Mouse (Mus musculus) heart, embryonic 12.5 days (tissue): Measurements from ENCODE around the gene Anks1b. TPM values are rescaled to one million over a fixed set of nuclear protein-coding genes. Genes with fewer than 3 reads are reported as not detected.
A peak's percentile ranks its signal among the peaks of the same experiment; 100 is the strongest.

ENCODE experiments used
- ATAC-seq: fragments of 200-750 bp; cut with Nextera tagmentation; 2 replicates; pipeline ENCODE4 v1.8.0; 2017; ENCODE audit warnings: moderate TSS enrichment, moderate library complexity; ENCODE audit not compliant: insufficient number of reproducible peaks, low FRiP score
- H3K27ac ChIP-seq: fragments of 300-500 bp; sonication (generic); 2 replicates; pipeline ENCODE4 v1.5.1; 2016; ENCODE audit warnings: mild to moderate bottlenecking, moderate library complexity; ENCODE audit not compliant: poor library complexity, severe bottlenecking
- H3K27me3 ChIP-seq: fragments of 300-500 bp; sonication (generic); replicated peaks from 2 replicates; pipeline ENCODE4 v1.6.1; 2016; ENCODE audit warnings: mild to moderate bottlenecking, moderate library complexity
- H3K36me3 ChIP-seq: fragments of 300-500 bp; sonication (generic); 2 replicates; pipeline ENCODE4 v1.6.1; 2016; ENCODE audit warnings: mild to moderate bottlenecking, moderate library complexity
- H3K4me1 ChIP-seq: fragments of 300-500 bp; sonication (generic); replicated peaks from 2 replicates; pipeline ENCODE4 v1.6.1; 2016; ENCODE audit warnings: mild to moderate bottlenecking
- H3K4me2 ChIP-seq: fragments of 300-500 bp; sonication (generic); 2 replicates; pipeline ENCODE4 v1.6.1; 2016; ENCODE audit warnings: mild to moderate bottlenecking, moderate library complexity
- H3K4me3 ChIP-seq: fragments of 300-500 bp; sonication (generic); 2 replicates; pipeline ENCODE4 v1.5.1; 2016; ENCODE audit warnings: mild to moderate bottlenecking
- H3K9ac ChIP-seq: fragments of 300-500 bp; sonication (generic); 2 replicates; pipeline ENCODE4 v1.6.1; 2016; ENCODE audit warnings: mild to moderate bottlenecking, moderate library complexity
- H3K9me3 ChIP-seq: fragments of 300-500 bp; sonication (generic); replicated peaks from 2 replicates; pipeline ENCODE4 v1.6.1; 2016; ENCODE audit warnings: mild to moderate bottlenecking, moderate library complexity
- WGBS: fragments of 180-500 bp; shearing (Covaris S2); methylation state at CpG from one replicate; pipeline ENCODE4 v1.1.7; 2016; 5-methylcytosine and 5-hydroxymethylcytosine counted together
- polyA plus RNA-seq: library from polyadenylated mRNA; unstranded; fragments of >200 nt; fragmentation: Nextera tagmentation; extraction: Ambion mirVana; gene quantifications from 2 replicates; pipeline ENCODE4 v1.2.1, GENCODE M21; 2016

Gene Anks1b
- 0.05 and 0.40 TPM in 2 replicates for polyA plus RNA-seq

DNA sequence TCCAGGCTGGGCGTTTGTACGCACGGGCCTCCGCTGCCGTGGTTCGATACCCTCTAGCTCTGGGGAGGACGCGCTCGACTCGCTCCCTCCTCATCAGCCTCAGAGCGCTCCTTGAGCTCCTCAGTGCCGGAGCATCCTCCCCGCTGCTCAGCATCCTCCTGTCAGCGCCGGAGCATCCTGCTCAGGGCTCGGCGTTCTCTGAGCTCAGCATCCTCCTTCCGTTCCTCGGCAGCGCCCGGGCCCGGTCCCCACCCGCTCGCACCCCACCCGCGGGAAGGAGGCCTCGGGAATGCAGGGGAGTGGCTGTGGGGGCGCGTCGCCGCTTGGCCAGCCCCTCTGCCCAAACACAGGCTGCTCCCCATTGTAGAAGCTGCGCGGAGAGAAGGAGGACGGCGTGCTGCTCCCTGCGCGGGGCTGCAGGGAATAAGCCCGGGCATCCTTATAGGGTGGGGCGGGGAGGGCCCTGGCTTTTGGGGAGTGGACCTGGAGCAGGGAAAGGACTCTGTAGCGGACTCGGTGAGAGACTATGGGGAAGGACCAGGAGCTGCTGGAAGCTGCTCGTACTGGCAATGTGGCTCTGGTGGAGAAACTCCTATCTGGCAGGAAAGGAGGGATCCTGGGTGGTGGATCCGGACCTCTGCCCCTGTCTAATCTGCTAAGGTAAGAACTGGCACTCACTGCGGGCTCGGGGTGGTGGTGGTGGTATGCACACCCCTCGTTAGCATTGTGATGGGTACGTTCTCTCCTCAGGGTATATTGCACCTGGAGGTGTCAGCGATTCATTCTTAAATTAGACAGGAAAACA lies at the start of gene Anks1b:
Gene Anks1b (plus strand): TSS at position 364 of the 805 bp plus-strand sequence.
- 1% methylated on average over 44 of the region's 48 CpGs for WGBS
- Histone ChIP-seq H3K36me3 (no peaks in the 10 kb centered on the region), H3K9me3 (no peaks in the 10 kb centered on the region), H3K4me2 (peak within 1 kb of the TSS; percentile 100), H3K27me3 (peaks cover 31% of the 10 kb centered on the region), H3K4me1 (peaks cover 15% of the 10 kb centered on the region), H3K9ac (peak within 1 kb of the TSS; percentile 57), H3K27ac (no peak within 1 kb of the TSS), H3K4me3 (peak within 1 kb of the TSS; percentile 74)
- ATAC-seq = peak; percentile 67

DNA sequence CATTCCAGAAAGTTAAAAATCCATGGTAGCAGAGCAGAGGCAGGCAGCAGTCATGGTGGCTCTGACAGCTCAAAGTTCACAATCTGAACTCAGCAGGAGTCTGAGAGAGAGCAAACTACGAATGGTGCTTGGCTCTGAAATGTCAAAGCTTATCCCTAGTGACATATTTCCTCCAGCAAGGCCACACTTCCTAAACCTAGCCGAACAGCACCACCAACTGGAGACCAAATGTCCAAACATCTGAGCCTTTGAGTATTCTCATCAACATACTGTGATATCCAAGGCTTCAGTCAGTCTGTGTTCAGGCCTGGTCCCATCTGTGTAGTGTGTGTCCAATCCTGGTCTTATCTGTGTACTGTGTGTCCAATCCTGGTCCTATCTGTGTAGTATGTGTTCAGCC lies 49.4 kb upstream of the Anks1b start:
- ATAC-seq = 0 out of 2 replicates have a peak, but pooled peaks have one; percentile 33
- Histone ChIP-seq H3K27ac (no peak overlapping the region), H3K36me3 (no peaks in the 10 kb centered on the region), H3K27me3 (no peaks in the 10 kb centered on the region), H3K4me3 (no peak overlapping the region), H3K4me1 (no peaks in the 10 kb centered on the region), H3K4me2 (no peak overlapping the region), H3K9ac (no peak overlapping the region), H3K9me3 (no peaks in the 10 kb centered on the region)
- 35% methylated on average over 2 of the region's 2 CpGs for WGBS

DNA sequence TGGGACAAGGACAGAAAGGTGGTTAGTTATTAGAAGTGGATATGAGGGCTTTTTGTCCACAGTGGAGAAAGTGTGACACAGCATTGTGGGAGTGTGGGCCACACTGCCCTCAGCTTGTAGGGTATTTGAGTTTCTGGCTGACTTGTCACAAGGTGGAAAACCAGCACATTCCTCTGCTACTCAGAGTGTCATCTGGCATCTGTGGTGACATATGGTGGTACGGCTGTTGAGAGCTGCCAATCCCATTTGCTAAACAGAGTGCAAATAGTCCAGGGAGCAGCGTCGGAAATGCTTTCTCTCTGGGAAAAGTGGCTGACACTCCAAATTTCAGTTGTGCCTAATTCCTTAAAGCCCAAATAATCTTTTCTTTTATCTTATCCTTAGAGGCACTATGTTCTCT lies 46.4 kb upstream of the Anks1b start:
- H3K9ac ChIP-seq = no peak overlapping the region
- no peak overlapping the region for H3K4me3 ChIP-seq
- H3K27ac ChIP-seq = no peak overlapping the region
- no peak for ATAC-seq
- no peaks in the 10 kb centered on the region for H3K9me3 ChIP-seq
- no peak overlapping the region for H3K4me2 ChIP-seq
- H3K4me1 ChIP-seq = no peaks in the 10 kb centered on the region
- H3K36me3 ChIP-seq = no peaks in the 10 kb centered on the region
- 59% methylated on average over 3 of the region's 3 CpGs for WGBS
- H3K27me3 ChIP-seq = no peaks in the 10 kb centered on the region

DNA sequence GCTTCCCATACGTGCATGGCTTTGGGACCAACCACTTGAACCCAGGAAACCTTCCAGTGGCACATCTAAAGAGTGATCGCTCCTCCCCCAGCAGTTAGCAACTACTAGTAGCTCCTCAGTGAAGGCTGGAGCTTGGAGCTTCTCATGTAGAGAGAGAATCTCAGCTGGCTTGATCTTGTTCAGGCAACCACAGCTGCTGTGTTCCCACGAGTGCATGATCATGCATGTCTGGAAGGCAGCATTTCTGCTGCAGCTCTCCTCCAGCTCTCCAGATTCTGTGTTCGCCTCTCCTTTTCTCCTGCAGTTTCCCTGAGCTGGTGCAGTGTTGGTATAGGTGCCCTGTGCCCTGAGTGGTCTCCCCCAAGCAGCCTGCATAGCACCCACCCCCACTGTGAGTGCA lies 41.0 kb upstream of the Anks1b start:
- 72% methylated on average over 4 of the region's 4 CpGs for WGBS
- Histone ChIP-seq H3K36me3 (no peaks in the 10 kb centered on the region), H3K4me3 (no peak overlapping the region), H3K9ac (no peak overlapping the region), H3K9me3 (no peaks in the 10 kb centered on the region), H3K27ac (no peak overlapping the region), H3K4me1 (no peaks in the 10 kb centered on the region), H3K4me2 (no peak overlapping the region), H3K27me3 (no peaks in the 10 kb centered on the region)
- ATAC-seq = no peak

DNA sequence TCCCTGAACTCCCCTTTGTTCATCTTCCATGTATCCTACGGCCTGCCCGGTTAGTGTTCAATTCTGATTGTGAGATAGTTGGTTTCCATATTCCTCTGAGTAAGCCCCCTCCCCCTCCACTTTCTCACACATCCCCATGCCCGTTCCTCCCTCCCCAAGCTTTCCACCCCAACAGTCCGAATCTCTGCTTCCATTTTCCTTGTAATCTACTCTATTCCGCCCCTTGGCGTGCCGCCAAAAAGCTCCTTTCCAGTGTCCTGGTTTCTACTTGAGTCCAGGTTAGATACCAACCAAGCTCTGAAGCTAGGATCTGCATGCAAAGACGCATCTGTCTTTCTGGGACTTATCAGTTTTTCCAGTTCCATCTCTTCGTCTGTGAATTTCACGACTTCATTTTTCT lies 40.1 kb upstream of the Anks1b start:
- no peaks in the 10 kb centered on the region for H3K4me1 ChIP-seq
- ATAC-seq = no peak
- H3K9ac ChIP-seq = no peak overlapping the region
- H3K27ac ChIP-seq = no peak overlapping the region
- H3K4me2 ChIP-seq = no peak overlapping the region
- no peaks in the 10 kb centered on the region for H3K36me3 ChIP-seq
- H3K9me3 ChIP-seq = no peaks in the 10 kb centered on the region
- no peaks in the 10 kb centered on the region for H3K27me3 ChIP-seq
- whole genome bisulfite sequencing = 72% methylated on average over 10 of the region's 10 CpGs
- H3K4me3 ChIP-seq = no peak overlapping the region

DNA sequence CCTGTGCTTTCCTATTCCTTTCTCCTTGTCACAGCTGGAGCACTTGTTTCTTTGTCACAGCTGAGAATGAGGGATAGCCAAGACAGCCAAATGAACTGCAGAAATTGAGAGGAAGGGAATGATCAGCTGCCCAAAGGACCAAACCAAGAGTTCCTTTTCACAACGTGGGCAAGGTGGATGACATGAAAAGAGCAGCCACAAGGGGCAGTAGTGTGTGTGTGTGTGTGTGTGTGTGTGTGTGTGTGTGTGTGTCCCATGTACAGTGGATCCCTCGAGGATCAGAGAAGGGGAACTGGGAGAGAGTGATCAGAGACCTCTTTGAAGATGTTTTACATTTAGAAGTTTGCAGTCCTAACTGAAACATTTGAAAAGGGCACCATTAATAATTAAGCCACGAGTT lies 35.8 kb upstream of the Anks1b start:
- Histone ChIP-seq H3K27me3 (no peaks in the 10 kb centered on the region), H3K4me3 (no peak overlapping the region), H3K4me1 (no peaks in the 10 kb centered on the region), H3K9ac (no peak overlapping the region), H3K4me2 (no peak overlapping the region), H3K27ac (no peak overlapping the region), H3K36me3 (no peaks in the 10 kb centered on the region), H3K9me3 (no peaks in the 10 kb centered on the region)
- no peak for ATAC-seq
- WGBS = 50% methylated on average over 3 of the region's 3 CpGs

DNA sequence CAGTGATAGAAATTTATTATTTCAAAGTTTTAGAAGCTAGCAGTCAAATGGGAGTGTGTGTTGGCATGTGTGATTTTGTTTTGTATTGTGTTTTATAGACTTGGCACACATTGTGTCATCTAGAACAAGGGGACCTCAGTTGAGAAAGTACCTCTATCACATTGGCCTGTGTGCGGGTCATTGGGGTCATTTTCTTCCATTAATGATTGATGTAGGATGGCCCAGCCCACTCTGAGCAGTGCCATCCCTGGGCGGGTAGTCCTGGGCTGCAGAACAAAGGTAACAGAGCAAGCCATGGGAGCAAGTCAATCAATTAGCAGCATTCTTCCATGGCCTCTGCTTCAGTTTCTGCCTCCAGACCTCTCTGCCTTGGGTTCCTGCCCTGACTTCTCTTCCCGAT lies 34.5 kb upstream of the Anks1b start:
- WGBS = 77% methylated on average over 3 of the region's 3 CpGs
- H3K9ac ChIP-seq = no peak overlapping the region
- no peaks in the 10 kb centered on the region for H3K4me1 ChIP-seq
- H3K27me3 ChIP-seq = no peaks in the 10 kb centered on the region
- no peaks in the 10 kb centered on the region for H3K36me3 ChIP-seq
- no peak overlapping the region for H3K4me3 ChIP-seq
- no peak for ATAC-seq
- no peaks in the 10 kb centered on the region; the same call in 1 of the 2 replicates for H3K9me3 ChIP-seq
- H3K4me2 ChIP-seq = no peak overlapping the region
- H3K27ac ChIP-seq = no peak overlapping the region

DNA sequence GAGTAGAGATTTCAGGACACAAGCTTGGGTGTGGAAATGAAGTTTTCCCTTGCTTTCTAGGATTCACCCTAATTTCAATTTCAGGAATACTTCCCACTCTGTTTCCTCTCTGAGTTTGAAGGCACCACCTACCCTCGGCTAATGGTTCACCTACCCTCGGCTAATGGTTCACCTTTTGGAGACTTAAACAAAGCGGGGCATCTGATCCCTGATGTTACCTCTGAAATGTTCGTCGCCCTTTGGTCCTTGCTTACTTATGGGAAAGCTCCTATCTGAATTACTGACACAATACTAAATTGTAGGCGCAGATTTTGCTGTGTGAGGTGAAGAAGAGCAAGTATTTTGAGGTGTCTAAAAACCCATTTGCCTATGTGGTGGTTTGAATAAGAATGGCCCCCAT lies 22.4 kb upstream of the Anks1b start:
- no peak for ATAC-seq
- no peaks in the 10 kb centered on the region for H3K27me3 ChIP-seq
- peaks cover 5% of the 10 kb centered on the region for H3K9me3 ChIP-seq
- H3K36me3 ChIP-seq = no peaks in the 10 kb centered on the region
- no peak overlapping the region for H3K9ac ChIP-seq
- H3K4me3 ChIP-seq = no peak overlapping the region
- no peaks in the 10 kb centered on the region for H3K4me1 ChIP-seq
- no peak overlapping the region for H3K4me2 ChIP-seq
- WGBS = 91% methylated on average over 6 of the region's 6 CpGs
- H3K27ac ChIP-seq = no peak overlapping the region

DNA sequence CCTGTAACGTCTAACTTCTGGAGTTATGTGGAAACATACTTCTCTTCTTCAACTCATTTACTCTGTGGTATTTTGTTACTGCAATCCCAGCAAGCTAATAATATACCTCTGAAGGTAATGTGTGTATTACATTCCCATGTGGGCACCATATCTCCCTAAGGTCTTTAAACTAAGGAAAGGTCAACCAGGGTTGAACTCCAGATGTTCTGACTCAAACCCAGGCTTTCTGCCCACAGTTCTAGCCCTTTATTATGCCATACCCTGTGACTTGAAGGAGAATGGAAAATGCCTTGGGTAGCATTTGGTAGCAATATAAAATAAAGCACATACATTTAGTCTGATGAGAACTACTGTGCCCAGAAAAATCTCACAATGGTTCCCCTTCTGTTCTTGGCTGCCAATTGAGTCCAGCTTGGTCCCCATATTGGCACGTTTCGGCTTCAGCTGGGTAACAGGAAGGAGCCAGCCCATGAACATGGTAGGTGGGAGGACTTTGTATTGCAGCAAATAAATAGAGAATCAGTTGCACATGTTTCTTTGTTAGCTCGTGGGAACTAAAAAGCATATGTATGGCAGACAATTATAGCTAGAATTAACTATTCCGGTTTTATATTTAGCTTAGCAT lies 17.9 kb upstream of the Anks1b start:
- Histone ChIP-seq H3K9ac (no peak overlapping the region), H3K36me3 (no peaks in the 10 kb centered on the region), H3K9me3 (no peaks in the 10 kb centered on the region; the same call in 1 of the 2 replicates), H3K27me3 (no peaks in the 10 kb centered on the region), H3K4me1 (no peaks in the 10 kb centered on the region), H3K4me3 (no peak overlapping the region), H3K27ac (no peak overlapping the region), H3K4me2 (no peak overlapping the region)
- WGBS = 81% methylated on average over 5 of the region's 5 CpGs
- no peak for ATAC-seq

DNA sequence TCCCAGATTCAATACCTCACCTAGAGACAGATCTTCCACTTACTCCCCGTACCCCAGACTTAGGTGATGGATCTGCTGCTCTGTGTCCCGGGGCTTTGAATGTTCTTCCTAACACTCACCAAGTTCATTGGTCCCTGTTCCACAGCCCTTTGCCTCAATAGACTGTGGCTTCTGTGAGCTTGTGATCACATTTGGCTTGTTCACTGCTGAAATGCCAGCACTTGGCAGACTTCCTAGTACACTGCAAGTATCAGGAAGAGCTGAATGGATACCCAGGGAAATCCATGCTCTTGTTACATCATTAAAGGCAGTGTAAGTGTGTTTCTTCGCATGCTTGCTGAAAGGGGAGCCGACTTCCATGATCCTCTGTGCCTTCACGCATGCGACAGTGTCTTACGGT lies 17.0 kb upstream of the Anks1b start:
- no peaks in the 10 kb centered on the region for H3K27me3 ChIP-seq
- H3K27ac ChIP-seq = no peak overlapping the region
- ATAC-seq = no peak
- H3K4me1 ChIP-seq = no peaks in the 10 kb centered on the region
- H3K36me3 ChIP-seq = no peaks in the 10 kb centered on the region
- H3K9ac ChIP-seq = no peak overlapping the region
- no peak overlapping the region for H3K4me3 ChIP-seq
- H3K9me3 ChIP-seq = no peaks in the 10 kb centered on the region
- no peak overlapping the region for H3K4me2 ChIP-seq
- WGBS = 88% methylated on average over 7 of the region's 7 CpGs

DNA sequence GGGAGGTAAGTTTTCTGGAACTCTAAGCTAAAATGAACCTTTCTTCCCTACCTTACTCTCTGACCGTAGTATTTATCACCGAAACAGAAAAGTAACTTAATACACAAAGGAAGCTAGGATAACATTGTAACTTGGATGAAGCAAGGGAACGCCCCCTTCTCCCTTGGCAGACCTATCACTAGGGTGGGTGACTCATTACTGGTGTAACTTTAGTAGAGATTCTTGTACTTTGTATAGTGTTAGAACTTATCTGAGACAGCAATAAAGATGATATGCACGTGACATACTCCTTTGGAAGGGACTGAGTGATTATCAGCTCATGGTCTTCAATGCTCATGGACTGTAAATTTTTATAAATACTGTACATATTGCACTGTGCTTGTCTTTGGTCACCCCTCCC lies 5.1 kb upstream of the Anks1b start:
- Histone ChIP-seq H3K4me3 (no peak overlapping the region), H3K27me3 (peaks cover 15% of the 10 kb centered on the region), H3K36me3 (no peaks in the 10 kb centered on the region), H3K9me3 (no peaks in the 10 kb centered on the region), H3K27ac (no peak overlapping the region), H3K4me1 (peaks cover 5% of the 10 kb centered on the region), H3K9ac (no peak overlapping the region), H3K4me2 (no peak overlapping the region)
- ATAC-seq = no peak
- WGBS = 70% methylated on average over 4 of the region's 4 CpGs
